Mouse (Mus musculus) thymus, postnatal 25 days (tissue): Measurements from ENCODE around the gene Scimp.

Experiments
- DNase-seq: peaks from one replicate; pipeline ENCODE4 v3.0.0; 2022

Gene Scimp

DNA sequence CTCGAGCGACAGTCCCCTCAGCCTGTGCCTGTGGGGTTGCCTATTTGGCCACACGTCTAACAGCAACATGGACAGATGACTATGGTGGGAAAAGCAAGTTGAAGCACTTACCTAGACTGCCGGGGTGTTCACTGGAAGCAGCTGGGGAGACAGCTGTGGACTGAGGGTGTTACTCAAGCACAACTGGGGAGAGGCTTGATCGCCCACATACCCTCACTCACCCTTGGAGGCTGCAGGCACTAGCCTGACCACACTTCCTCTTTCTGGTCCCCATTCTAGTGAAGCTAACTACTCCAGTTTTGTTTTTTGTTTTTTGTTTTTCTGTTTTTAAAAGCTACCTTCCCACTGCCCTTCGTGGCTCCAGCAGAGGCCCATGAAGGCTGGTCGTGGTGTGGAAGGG lies at the start of gene Scimp:
Scimp (minus strand) TSS at position 222 of the 400 bp plus-strand sequence.
- no peak for DNase-seq

DNA sequence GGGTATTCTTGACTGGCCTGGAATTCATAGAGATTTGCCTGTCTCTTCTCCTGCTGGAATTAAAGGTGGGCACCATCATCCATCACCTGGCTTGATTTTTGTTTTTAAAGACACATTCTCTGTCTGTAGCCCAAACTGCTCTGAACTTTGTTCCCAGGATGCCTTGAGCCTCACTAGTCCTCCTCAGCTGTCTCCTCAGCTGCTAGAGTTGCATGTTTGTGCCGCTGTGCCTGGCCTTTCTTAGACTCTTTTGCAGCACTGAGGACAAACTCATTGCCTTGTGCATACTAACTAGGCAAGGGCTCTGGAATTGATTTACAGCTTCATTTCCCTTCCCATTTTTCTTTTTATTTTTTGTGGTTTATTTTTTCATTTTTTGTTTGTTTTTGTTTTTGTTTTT lies 48.0 kb upstream of the Scimp start:
- DNase-seq = no peak

DNA sequence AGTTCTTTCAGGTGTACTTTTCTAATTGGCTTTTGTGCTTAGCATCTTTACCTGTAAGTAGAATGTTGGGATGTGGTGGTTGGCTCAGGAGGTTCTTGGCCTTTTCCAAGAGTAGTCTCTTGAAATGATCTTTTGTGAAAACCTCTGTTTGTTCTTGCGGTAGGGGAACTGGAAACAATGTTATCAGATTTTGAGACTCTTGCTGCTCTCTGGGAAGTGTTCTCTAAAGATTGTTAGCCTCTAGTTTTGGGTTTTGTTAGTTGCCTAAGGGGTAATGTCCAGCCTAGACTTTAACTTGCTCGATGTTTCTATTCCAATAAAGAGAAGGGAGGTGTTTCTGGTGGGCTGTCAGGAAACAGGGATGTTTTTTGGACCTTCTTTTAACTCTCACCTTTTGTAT lies 33.6 kb upstream of the Scimp start:
- DNase-seq = no peak

DNA sequence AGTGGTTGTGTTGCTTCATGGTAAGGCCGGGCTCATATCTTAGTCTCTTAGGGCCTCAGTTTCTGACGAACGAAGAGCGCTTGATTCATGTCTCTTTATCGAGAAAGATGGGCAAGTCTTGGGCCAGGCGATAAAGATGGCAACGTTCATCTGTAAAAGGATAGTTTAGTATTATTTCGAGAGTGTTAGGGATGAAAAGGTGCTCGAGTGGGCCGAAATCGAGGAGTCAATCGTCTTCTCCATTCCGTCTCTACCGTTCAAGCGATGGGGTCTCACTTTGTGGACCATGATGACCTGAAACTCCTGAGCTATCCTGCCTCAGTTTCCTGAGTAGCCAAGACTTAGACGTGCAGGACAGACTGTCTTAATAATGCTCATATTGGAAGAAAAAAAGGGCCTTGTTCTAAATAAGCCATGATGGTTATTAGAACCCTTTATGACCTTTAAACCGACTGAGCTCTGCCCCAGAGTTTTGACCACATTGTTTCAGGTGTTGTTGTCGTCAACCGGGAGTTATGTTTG lies 33.1 kb upstream of the Scimp start:
- no peak for DNase-seq

DNA sequence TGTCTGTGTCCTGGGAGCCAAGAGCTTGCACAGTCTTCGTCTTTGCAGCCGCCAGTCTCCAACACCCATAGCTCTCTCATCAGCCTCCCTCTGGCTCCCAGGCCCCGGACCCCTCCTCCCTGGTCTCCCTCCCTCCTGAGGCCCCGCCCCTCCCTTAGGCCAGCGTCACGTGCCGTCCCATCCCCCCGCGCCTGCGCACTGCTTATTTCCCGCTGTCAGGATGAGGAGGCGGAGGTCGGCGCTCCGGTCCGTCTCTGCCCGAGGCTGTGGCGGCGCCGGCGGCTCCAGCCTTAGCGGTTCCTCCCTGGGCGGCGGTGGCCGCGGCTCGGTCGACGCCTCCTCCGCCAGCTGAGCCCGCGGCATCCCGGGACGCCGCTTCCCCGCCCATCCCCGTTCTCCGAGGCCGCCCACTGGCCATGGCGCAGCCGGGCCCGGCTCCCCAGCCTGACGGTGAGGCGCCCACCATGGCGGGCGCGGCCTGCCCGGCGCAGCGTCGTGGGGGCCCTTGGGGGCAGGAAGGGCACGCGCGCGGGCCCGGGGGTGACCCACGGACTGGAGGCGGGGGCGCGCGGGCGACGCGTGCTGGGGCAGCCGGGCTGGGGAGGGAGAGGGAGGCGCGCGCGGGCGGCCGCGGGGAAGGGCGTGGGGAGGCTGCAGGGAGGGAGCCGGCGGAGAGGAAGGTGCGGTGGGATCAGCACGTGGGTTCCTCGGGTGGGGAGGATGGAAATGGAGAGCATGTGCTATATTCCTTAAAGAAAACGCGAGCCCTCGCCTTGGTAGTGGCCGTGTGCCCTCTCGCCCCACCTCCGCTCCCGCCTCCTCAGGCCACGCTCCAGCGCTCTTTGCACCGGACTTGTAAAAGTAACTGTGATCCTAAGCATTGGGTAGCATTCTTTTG lies 32.4 kb upstream of the Scimp start, which contains the start of gene Rabep1:
Rabep1 (plus strand) TSS at position 220 of the 898 bp plus-strand sequence.
- peak; percentile 96 for DNase-seq

DNA sequence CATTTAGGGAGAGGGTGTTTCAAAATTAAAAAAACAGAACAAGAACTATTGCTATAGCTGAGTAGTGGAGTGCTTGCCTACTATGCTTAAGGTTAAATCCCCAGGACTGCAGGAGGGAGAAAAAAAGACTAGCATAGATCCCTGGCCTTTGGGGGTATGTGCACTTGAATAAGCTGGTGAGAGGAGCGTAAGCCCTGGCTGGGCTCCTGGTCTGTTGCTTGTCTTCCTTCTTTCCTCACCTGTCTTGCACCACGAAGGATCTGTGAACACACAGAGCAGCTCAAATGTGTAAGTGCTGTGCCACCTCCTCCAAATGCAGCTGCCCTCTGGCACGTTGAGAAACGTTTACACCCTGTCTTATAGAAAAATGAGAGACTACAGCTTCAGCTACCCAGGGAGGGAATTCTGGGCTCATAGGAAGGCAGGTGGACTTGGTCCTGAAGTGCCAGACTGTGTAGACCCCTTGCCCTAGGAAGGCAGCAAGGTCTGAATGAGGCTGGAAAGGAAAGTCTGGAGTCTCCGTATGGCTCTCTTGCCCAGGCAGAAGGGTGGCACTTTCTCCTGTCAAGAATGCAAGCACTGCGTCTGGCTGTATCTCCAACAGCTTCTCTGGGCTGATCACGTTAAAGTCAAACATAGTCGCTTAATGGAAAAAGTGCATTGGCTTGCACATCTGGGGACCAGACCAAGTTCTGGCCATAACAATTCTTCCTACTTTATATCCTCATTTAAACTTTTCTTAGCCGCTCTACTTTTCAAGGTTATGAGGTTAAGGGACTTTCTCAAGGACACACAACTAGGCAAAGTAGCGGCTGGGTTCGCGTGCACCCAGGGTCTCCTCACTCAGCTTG lies 31.5 kb upstream of the Scimp start:
- DNase-seq = no peak

DNA sequence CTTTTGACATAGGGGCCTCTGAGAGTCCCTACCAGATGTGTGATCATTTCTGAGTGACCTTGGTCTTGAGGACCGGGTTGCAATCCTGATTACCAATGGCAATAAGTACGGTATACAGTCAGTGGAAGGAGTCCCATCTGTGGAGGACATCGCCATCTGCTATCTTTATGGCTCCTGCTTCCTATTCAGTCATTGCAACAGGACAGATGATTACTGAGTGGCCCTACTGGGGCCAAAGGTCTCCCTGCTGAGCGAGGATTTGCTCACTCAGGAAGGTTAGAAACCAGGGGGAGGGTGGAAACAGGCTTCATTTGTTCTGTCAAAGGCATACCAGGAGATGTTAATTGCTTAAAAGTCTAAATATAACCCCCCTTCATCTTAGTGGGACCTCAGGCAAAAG lies 30.6 kb upstream of the Scimp start:
- no peak for DNase-seq

DNA sequence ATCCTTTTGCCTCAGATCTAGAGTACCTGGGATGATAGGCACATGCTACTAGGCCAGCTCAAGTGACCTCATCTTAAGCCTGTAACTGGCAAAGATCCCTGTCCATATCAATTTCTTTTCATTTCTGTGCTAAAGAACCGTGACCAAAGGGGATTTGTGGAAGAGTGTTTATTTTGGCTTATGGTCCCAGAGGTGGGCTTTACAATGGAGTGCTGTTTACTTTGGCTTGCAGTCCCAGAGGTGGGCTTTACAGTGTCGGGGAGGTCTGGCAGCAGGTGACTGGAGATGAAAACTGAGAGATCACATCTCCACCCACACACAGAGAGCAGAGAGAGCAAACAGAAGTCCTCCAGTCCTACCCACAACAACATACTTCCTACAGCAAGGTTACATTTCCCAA lies 26.2 kb upstream of the Scimp start:
- DNase-seq = no peak

DNA sequence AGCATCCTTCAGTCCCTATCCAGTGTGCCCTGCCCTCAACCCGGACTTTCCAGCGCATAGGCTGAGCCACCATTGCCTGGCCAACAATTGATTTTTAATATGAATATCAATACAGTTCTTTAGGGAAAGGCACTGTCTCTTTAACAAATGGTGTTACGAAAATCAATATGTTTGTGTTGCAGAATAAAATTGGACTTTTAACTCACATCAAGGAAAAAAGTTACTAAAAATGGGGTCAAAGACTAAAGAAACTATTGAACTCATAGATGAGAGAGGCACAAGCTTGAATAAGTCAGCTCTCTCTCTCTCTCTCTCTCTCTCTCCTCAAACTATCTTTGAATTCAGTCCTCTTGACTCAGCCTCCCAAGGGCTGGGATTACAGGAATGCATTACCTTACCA lies 24.6 kb upstream of the Scimp start:
- no peak for DNase-seq

DNA sequence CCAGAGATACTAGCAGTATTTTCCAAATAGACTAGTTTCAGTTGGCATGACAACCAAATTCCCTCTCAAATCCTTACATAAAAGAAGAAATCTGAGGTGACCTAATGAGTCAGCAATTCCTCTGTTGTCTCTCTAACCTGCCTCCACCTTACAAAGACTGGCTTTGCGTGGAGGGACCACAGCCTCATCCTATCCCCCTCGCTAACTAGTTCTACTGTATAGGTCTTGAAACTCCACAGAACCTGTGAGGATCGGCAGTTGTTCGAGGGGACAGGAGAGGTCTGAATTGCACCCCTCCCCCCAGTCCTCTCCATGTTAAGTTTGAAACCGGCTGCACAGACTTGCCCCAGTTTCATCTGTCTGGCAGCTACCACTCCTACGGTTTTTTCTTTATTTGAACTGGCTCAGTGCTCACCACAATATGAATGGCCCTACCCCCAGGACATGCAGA lies 23.0 kb upstream of the Scimp start:
- no peak for DNase-seq

DNA sequence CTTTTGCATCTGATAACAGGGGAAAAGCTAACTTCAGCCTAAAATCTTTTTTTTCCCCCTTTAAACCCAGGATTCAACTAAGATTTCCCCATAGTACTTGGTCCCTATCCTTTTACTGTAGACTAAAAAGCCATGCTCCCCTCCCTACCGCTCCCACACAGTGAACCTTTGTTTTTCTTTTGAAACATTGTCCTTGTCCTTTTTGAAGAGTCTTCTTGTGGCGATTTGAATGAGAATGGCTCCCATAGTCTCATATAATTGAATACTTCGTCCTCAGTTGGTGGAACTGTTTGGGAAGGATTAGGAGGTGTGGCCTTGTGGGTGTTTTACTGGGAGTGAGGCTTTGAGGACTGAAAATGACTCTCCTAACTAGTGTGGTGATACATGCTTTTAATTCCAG lies 21.4 kb upstream of the Scimp start:
- no peak for DNase-seq

DNA sequence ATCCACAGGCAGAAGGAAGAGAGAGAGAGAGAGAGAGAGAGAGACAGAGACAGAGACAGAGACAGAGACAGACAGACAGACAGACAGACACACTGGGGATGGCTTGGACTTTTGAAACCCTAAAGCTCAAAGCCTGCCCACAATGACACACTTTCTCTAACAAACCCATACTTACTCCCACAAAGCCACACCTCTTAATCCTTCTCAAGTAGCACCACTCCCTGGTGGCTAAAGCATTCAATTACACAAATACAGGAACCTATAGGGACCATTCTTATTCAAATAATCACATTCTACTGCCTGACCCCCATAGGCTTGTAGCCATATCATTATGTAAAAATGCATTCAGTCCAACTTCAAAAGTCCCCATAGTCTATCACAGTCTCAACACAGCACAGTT lies 21.0 kb upstream of the Scimp start:
- no peak for DNase-seq

DNA sequence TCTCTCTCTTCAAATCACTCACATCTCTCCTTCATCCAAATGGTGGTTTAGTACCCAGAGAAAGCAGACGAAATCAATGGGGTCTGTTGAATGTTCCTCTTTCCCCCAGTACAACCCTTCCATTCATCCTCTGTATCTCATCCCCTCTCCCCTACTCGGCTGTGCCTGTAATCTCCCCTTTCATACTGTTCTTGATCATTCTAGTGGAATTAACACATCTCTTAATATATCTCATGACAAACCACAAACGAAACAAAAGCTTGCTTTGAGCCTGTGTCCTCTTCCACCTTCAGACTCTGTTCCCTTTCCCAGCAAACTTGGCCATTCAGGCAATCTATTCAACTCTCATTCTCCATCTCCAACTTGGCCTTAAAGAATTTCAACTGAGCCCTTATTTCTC lies 18.8 kb upstream of the Scimp start:
- no peak for DNase-seq

DNA sequence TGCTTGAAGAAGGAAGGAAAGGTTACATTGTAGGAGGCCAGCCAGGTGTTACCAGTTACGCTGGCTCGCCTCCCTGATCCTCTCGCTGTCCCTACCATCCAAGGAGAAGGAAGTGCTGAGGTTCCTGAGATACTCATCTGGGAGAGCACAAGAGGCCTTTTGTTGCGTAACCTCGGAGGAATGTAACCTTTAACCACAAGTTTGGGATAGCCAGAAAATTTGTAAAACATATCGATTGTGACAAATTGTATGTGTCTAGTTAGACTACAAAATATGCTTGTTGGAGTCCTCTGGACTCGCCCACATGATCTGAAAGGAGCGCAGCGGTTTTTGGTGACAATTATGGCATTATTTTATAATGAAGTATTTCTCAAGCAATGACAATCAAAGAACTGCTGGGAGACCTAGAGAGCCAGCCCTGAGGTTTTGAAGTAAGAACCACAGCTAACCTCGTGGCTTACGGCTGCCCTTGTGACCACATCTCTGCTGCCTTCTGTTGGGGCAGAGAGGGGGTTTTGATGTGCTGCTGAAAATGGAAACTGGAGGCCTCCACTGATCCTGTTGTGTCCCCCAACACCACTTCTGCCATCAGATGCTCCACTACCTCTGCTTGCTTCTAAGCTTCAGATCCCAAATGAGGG lies 16.7 kb upstream of the Scimp start:
- DNase-seq = no peak

DNA sequence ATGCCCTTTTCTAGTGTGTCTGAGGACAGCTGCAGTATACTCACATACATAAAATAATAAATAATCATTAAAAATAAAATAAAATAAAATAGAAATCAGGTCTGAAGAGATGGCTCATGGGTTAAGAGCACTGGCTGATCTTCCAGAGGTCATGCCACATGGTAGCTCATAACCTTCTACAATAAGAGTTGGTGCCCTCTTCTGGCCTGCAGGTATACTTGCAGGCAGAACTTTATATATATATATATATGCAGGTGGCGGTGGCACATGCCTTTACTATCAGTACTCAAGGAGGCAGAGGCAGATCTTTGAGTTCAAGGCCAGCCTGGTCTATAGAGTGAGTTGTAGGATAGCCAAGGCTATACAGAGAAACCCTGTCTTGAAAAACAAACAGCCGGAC lies 13.8 kb upstream of the Scimp start:
- DNase-seq = no peak

DNA sequence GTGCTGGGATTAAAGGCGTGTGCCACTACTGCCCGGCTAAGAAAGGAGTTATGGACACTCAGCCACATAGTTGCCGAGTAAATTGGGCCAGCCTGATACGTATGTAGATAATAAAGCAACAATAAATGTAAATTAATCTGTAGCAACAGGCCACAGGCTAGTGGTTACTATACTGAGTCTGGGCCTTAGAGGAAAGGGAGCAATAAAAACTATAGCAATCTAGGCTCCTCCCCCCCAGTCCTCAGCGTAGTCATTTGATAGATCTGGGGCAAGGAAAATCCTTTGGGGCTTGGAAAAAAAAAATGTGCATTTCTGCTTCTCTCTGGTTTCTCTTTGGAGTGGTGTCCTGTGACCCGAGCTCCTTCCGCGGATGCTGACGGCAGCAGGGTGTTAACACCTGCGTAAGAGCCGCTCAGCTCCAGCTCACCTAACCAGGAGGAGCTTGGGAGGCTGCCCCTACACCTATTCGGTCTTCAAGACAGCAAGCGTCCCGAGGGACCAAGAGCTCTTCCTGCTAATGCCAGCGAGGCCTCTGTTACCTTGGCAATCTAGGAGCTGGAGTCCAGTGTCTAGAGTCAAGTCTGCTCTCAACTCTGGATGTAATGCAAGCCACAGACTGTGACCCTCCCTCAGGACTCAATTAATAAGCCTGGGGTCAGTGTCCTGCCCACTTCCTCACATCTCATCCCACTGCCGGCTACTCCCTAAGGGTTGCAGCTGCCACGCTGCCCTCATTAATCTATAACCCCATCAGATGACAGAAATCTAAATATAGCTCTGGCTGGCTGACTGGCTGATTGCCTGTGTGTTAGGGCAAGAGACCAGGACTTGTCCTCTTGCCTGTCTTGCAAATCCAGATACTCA lies 9.6 kb upstream of the Scimp start:
- no peak for DNase-seq

DNA sequence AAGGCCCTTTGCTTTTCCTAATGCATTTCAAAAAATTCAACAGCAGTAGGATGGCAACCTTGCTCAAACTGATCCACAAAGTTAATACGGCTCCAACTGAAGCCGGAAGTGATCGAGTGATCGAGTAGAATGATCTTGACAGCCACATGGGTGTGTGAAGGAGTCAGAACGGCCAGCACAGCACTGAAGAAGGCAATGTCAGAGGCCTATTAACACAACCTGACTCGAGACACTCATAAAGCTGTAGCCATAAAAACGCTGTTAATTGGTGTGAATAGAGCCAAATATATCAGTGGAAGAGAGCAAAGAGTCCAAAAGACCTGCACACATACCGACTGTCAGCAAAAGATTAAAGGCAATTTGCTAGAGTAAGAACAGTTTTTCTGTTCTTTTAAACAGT lies 7.7 kb upstream of the Scimp start:
- DNase-seq = no peak

DNA sequence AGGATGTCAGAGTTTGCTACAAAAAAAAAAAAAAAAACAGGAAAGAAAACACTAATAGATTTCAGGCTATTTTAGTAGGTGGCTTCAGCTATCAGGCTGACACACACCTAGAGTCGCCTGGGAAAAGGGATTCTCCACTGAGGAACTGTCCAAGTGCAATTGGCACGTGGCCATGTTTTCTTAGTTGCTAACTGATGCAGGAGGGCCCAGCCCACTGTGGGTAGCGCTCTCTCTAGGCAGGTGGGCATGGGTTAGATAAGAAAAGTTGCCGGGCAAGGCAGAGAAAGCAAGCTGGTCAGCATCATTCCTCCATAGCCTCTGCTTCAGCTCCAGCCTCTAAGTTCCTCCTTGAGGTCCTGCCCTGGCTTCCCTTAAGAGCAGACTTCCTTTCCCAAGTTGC lies 4.4 kb upstream of the Scimp start:
- DNase-seq = no peak

DNA sequence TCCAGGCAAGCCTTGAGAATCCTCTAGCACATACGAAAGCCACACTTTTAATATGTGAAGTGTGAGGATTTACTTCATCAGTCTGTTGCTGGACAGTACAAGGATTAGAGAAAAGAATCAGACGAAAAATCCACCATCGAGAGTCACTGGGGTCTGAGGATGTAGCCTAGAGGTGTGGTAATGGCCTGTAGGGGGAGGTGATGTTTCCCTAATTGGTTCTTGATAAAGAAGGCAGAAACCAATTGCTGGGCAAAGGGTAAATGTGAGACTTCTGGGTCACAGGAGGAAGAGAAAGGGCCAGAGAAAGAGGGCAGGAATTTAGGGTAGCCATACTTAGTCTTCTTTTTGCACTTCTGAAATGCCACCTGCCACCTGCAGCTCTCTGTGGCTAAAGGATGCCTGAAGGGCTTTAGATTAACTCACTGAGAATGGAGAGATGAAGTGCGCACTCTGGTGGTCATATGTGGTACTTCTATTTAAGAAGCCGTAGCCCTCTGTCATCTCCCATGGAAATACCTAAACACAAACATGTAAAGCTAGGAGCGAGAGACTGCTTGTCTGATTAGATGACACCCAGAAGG lies 3.2 kb upstream of the Scimp start:
- peak; percentile 63 for DNase-seq

DNA sequence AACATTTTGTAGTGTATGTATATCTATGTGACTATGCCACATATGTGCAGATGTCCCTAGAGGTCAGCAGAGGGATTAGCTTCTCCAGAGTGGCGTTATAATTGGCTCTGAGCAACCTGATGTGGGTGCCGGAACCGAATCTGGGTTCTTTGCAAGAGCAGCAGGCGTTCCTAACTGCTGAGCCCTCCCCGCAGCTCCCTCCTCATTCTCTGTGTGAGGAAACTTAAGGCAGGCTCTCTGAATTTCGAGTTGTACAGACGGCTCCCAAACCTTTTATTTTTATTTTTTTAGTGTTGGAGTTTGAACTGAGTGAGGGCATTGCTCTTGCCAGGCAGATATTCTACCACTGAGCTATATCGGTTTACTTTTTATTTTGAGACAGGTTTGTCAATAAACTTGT lies 2.7 kb upstream of the Scimp start:
- DNase-seq = no peak

DNA sequence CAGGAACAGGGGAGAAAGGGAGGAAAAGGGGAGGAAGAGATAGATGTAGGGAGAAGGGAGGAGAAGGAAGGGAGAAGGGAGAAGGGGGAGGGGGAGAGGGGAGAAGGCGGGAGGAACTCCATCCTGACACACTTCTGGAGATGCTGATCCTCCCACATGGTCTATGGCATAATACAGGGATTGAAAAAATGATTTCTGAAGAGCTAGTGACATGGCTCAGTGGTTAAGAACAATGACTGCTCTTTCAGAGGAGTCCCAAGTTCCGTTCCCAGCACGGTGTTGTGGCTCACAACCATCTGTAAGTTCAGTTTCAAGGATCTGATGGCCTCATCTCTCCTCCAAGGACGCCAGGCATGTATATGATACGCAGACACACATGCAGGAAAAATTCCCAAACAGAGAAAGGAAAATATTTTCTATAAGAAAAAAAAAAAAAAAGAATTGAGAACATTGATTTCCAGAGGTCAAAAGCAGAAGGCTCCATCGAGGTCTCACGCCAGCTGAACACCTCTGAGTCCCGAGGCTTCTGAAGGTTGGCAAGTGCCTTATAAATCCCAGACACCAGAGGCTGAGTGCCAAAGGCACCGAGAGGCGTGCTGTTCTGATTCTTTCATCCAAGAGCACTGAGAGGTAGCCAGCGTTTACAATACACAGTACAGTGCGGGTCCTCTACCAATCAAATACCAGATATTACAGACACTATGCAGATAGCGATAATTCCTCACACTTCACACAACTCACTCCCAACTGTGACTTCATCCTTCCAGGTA lies 730 bp downstream of the Scimp start:
- no peak for DNase-seq
